Comparison of ENCODE assay signal across 20 mouse cellular contexts in the genomic region with DNA sequence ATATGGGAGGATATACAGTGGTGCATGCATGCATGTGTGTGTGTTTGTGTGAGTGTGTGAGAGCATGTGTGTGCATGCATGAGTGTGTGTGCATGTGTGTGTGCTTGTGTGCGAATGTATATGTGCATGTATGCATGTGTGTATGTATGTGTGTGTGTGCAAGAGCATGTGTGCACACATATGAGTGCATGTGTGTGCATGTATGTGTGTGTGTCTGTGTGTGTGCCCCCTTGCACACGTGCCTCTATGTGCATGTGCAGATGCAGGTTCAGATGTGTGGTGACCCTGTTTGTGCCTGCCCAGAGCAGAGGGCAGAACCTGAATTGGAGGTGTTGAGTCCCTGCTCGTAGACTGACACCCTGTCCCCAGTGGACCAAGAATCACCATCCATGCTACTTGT. TPM values are rescaled to one million over a fixed set of nuclear protein-coding genes. Genes with fewer than 3 reads are reported as not detected.
DNase-seq lines count a peak whose midpoint lies in the region; ATAC-seq and TF ChIP-seq lines count a peak whose summit lies in the region.
"Had no signal": no experiment of that assay in that cellular context is flagged by ENCODE, and none has a peak within 500 bp of the region (broad histone marks: within the 10 kb centered on the region; RNA-seq: fewer than 3 reads in every experiment).

No protein-coding gene starts in this region.

- no peak overlapping the region for H3K27ac ChIP-seq in embryonic fibroblast, embryonic 13.5 days (ENCODE audit: insufficient read depth, low read length)

- DNase-seq in gastrocnemius, adult 8-10 months (ENCODE audit: low spot score in 2 of 2) = no peak
- no peak for DNase-seq in layer of hippocampus, adult 8-10 months (ENCODE audit: low spot score in 2 of 2)
- DNase-seq: adrenal gland, adult 2 months; adrenal gland, adult 8-10 months; adrenal gland, postnatal 10 days; adrenal gland, postnatal 14 days; adrenal gland, postnatal 25 days; adrenal gland, postnatal 36 days; B cell, adult 2 months; cerebellum, adult 11 months; cerebellum, adult 11-12 months; cerebellum, adult 18-20 months had no signal

- no peak for TF ChIP-seq CTCF in embryonic fibroblast, embryonic 13.5 days (IDR thresholded peaks at IDR 0.05; ENCODE audit: borderline replicate concordance, insufficient read depth, low read length)

- H3K36me3 ChIP-seq in megakaryocyte, embryonic 14.5 days (replicated peaks; ENCODE audit: low read length) = no peaks in the 10 kb centered on the region
- H3K36me3 ChIP-seq in myocyte (ENCODE audit: control insufficient read depth, insufficient read depth) = peaks cover 10% of the 10 kb centered on the region
- H3K36me3 ChIP-seq: G1E had no signal

- no peak for ATAC-seq in megakaryocyte, adult 5-6 weeks (ENCODE audit: poor library complexity, severe bottlenecking)
- ATAC-seq: activated CD4-positive, CD25-positive, alpha-beta regulatory T cell, adult 4 months; CD4-positive, CD25-positive, alpha-beta regulatory T cell, adult 4 months; Patski had no signal

- H3K79me2 ChIP-seq in myocyte (ENCODE audit: control insufficient read depth, insufficient read depth) = peaks cover 100% of the 10 kb centered on the region

- H3ac ChIP-seq in myocyte (ENCODE audit: control insufficient read depth, insufficient read length) = no peak overlapping the region

- no peaks in the 10 kb centered on the region for H3K4me1 ChIP-seq in megakaryocyte, embryonic 14.5 days
- H3K4me1 ChIP-seq in embryonic fibroblast, embryonic 13.5 days (ENCODE audit: control insufficient read depth, insufficient read depth, low read length) = peaks cover 10% of the 10 kb centered on the region

- TF ChIP-seq POLR2A in embryonic fibroblast, embryonic 13.5 days (IDR thresholded peaks at IDR 0.05; ENCODE audit: low read depth, low read length) = peak; percentile 38; the same call in 1 of the 2 replicates
- peak; percentile 48 for TF ChIP-seq POLR2A in myocyte (IDR thresholded peaks at IDR 0.05; ENCODE audit: insufficient read length, low read depth)

- H3K4me2 ChIP-seq in myocyte (ENCODE audit: low read depth) = no peak overlapping the region

- H3K4me3 ChIP-seq in megakaryocyte, embryonic 14.5 days (replicated peaks) = peak overlapping the region; percentile 10
- H3K4me3 ChIP-seq in embryonic fibroblast, embryonic 13.5 days (ENCODE audit: insufficient read depth, low read length) = no peak overlapping the region
- no peak overlapping the region for H3K4me3 ChIP-seq in myocyte

- peaks cover 32% of the 10 kb centered on the region for H3K27me3 ChIP-seq in megakaryocyte, embryonic 14.5 days (replicated peaks)
- H3K27me3 ChIP-seq in myocyte (ENCODE audit: control insufficient read depth, insufficient read depth, insufficient read length) = no peaks in the 10 kb centered on the region
- H3K27me3 ChIP-seq: Patski had no signal

- no peaks in the 10 kb centered on the region for H3K9me3 ChIP-seq in megakaryocyte, embryonic 14.5 days
- H3K9me3 ChIP-seq: G1E had no signal

TF ChIP-seq in myocyte, 11 proteins besides CTCF, POLR2A, EP300 and RAD21:
- TF ChIP-seq REST (IDR thresholded peaks at IDR 0.05; ENCODE audit: insufficient read depth, insufficient read length) = no peak
- TF ChIP-seq POLR2AphosphoS2 (IDR thresholded peaks at IDR 0.05; ENCODE audit: insufficient read length, low read depth) = peak; percentile 92
- no peak for TF ChIP-seq E2F4 (IDR thresholded peaks at IDR 0.05; ENCODE audit: insufficient read depth)

RNA-seq across cellular contexts. Expression of gene Col5a1, which starts 24.3 kb away (rescaled TPM):
- polyA plus RNA-seq in megakaryocyte, embryonic 14.5 days (2012; ENCODE audit: insufficient read depth, low replicate concordance) = 0.03 and 0.25 TPM in 2 replicates
- total RNA-seq in megakaryocyte, adult 5-6 weeks (2015) = 0.78 and 2.2 TPM in 2 replicates
- total RNA-seq in megakaryocyte, adult 5-6 weeks (2017) = 0.77 and 1.1 TPM in 2 replicates
- polyA plus RNA-seq in embryonic fibroblast, embryonic 13.5 days (2011; ENCODE audit: insufficient read length, low read depth, missing spikeins) = 997 and 1,013 TPM in 2 replicates
- 172 TPM for polyA plus RNA-seq in myocyte (2012; fragmentation: generic; extraction: Trizol)
- total RNA-seq in gastrocnemius, adult 8-10 months (2022) = 1 to 10 TPM; 5.5 to 9.9 (median 7.8) TPM
- total RNA-seq in layer of hippocampus, adult 8-10 months (2022) = 1 to 10 TPM; 5.5 to 7.7 (median 5.8) TPM
- polyA plus RNA-seq: activated CD4-positive, CD25-positive, alpha-beta regulatory T cell, adult 4 months; CD4-positive, CD25-positive, alpha-beta regulatory T cell, adult 4 months had no signal
